Mouse (Mus musculus) heart, adult 9 months (tissue): ENCODE results near the gene Rarg.

Experiments
- DNase-seq, 2 experiments: peaks; one replicate each; pipeline ENCODE4 v3.0.0; 2022; ENCODE audit warnings: low spot score in 2 of 2

Rarg gene

GRCm38 (mm10) chr15:102204674-102205505 lies 52.4 kb downstream of the Rarg start, which contains the start of gene Csad:
TSS of gene Csad (minus strand) at chr15:102204724.
- DNase-seq: no peak

- peak; percentile 61 to 66 for DNase-seq
Observed at GRCm38 (mm10) chr15:102203835-102204381, 53.4 kb downstream of the Rarg start.

- peak; percentile 94 to 95 for DNase-seq
Observed at GRCm38 (mm10) chr15:102202971-102203834, 54.1 kb downstream of the Rarg start, which contains the start of gene Zfp740. TSS of gene Zfp740 (plus strand) at chr15:102203249.

DNA sequence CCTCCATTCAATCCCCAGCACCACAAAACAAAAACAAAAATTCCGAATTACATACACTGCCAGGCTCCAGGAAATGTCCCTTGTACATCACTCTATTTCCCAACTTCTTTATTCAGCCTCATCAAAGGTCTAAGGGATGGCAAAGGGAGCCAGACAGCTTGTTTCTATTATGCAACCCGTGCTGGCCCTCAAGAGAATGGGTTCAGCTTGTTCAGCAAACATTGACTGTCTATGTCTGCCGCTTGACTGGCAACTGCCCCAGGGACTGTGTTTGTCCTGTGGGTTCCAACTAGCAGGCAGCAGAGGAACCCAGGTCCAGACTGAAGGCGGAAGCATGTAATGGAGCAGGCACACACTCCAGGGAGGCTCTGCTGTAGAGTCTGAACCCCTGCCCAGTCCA lies 58.5 kb downstream of the Rarg start:
- DNase-seq: no peak

DNA sequence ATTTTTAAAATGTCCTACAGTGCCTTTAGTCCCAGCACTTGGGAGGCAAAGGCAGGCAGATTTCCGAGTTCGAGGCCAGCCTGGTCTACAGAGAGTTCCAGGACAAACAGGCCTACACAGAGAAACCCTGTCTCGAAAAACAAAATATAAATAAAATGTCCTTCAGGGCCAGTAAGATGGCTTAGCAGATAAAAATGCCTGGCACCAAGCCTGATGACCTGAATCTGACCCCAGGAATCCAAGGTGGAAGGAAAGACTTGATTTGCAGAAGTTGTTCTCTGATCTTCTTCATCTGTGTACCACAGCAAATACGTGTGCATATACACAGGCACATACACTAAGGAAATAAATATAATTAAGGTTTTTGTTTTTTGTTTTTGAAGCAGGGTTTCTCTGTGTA lies 61.9 kb downstream of the Rarg start:
- DNase-seq: no peak

- no peak for DNase-seq
Observed at GRCm38 (mm10) chr15:102194439-102194838, 62.9 kb downstream of the Rarg start.

DNA sequence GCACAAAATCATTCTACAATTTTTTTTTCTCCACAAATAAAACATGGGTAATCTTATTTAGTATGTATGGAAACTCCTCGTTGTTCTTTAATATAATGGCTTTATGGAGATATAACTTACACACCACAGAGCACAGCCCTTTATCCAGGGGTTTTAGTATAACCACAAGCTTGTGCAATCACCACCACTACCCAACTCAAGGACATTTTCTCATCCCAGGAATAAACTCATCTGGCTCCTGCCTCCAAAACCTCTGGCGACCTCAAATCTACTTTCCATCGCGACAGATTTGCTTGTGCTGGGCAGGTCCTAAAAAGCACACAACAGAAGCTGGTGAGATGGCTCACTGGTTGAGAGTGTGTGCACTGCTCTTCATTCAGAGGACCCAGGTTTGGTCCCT lies 63.7 kb downstream of the Rarg start:
- DNase-seq: no peak

- DNase-seq: no peak
Observed at GRCm38 (mm10) chr15:102192820-102193386, 64.4 kb downstream of the Rarg start.

GRCm38 (mm10) chr15:102192271-102192812 lies 65.0 kb downstream of the Rarg start:
- DNase-seq: no peak

- DNase-seq: no peak
Observed at GRCm38 (mm10) chr15:102191699-102192098, 65.6 kb downstream of the Rarg start.

DNA sequence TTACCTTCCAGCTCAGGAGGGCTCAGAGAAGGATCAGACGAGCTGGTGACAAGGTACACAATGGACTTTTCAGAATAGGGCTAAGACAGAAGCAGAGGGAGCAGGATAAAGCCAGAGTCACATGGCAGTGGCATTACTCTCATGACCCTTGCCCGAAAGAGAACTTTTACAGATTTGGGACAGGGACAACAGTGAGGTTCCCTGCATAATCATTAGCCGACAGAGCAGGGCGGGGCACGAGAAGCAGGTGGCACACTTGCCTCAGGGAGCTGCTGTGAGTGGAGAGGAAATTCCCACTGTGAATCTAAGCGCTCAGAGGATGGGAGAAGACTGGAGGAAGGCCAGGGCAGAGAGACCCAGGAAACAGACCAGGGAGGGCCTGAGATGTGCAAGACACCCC lies 68.4 kb downstream of the Rarg start:
- no peak for DNase-seq

DNA sequence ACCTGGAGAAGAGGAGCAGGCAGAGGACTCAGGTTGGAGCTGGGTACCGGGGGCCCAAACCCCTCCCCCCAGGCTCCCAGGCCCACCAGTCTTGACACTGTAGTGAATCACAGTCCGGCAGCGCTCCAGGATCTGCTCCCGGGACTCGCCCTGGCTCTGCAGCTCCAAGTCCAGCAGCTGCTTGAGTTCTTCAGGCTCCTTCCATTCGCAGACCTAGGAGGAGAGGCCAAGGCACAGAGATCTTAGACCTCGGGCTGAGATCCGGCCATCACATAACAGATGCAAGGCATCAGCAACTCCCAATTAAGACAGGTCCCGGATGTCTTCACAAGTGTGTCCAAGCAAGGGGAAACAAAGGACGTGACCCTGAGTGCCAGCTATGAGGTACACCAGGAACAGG lies 69.2 kb downstream of the Rarg start:
- peak; percentile 56 to 64 for DNase-seq

DNA sequence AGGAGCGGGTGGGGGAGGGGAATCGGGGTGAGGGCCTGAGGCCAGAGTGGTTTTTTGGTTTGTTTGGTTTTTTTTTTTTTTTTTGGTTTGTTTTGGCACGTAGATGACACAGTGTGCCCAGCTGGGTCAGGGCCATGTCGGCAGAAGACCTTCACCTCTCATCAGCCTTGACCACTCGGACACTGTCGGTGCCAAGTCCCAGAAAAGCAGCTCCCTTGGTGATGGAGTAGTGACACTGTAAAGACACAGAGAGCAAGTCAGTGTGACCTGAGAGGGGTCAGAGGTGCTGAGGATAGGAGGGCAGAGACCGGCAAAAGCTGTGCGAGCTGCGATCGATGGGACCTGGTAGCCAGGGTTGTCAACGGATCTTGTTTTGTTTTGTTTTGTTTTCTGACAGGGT lies 71.1 kb downstream of the Rarg start:
- DNase-seq: no peak
